Mouse (Mus musculus): ENCODE data around the gene Rai1. TPM values are rescaled to one million over a fixed set of nuclear protein-coding genes. Genes with fewer than 3 reads are reported as not detected.

Rai1 gene
- polyA plus RNA-seq, 1 experiment from 2014 or later = 31.2 TPM

- DNase-seq (ENCODE audit: low spot score) (no peak), ATAC-seq (replicated peaks; ENCODE audit: low FRiP score, low TSS enrichment, low read depth) (no peak)
Observed at GRCm38 (mm10) chr11:60224676-60225075, 119.9 kb downstream of the Rai1 start.

GRCm38 (mm10) chr11:60225874-60226273 is 121.1 kb downstream of the Rai1 start:
- Histone ChIP-seq H3K9me3 (ENCODE audit: control insufficient read depth, low read length) (no peaks in the 10 kb centered on the region), H3K9ac (ENCODE audit: low read length) (no peak overlapping the region), H3K4me3 (ENCODE audit: low read depth, low read length) (no peak overlapping the region), H3K36me3 (ENCODE audit: control insufficient read depth, insufficient read depth, low read length) (0 out of 2 replicates have a peak, but pooled peaks cover 4% of the 10 kb centered on the region), H3K27me3 (replicated peaks; ENCODE audit: control insufficient read depth, insufficient read depth, low read length) (no peaks in the 10 kb centered on the region), H3K27ac (ENCODE audit: low read depth) (no peak overlapping the region), H3K4me1 (replicated peaks; ENCODE audit: control insufficient read depth, insufficient read depth, low read length) (peaks cover 9% of the 10 kb centered on the region; the same call in 1 of the 2 replicates), H3K4me2 (ENCODE audit: low read length) (no peak overlapping the region)
- ATAC-seq (replicated peaks; ENCODE audit: low FRiP score, low TSS enrichment, low read depth) (no peak), DNase-seq (ENCODE audit: low spot score) (no peak)
- 72% methylated on average over 1 of the region's 1 CpGs for WGBS

More at GRCm38 (mm10) chr11:60224676-60225075, 119.9 kb downstream of the Rai1 start:
- Histone ChIP-seq H3K4me2 (ENCODE audit: low read length) (no peak overlapping the region), H3K4me3 (ENCODE audit: low read depth, low read length) (no peak overlapping the region), H3K27me3 (replicated peaks; ENCODE audit: control insufficient read depth, insufficient read depth, low read length) (no peaks in the 10 kb centered on the region), H3K9ac (ENCODE audit: low read length) (no peak overlapping the region), H3K4me1 (replicated peaks; ENCODE audit: control insufficient read depth, insufficient read depth, low read length) (peaks cover 14% of the 10 kb centered on the region), H3K27ac (ENCODE audit: low read depth) (no peak overlapping the region), H3K9me3 (ENCODE audit: control insufficient read depth, low read length) (no peaks in the 10 kb centered on the region), H3K36me3 (ENCODE audit: control insufficient read depth, insufficient read depth, low read length) (0 out of 2 replicates have a peak, but pooled peaks cover 4% of the 10 kb centered on the region)
- 59% methylated on average over 4 of the region's 4 CpGs for whole genome bisulfite sequencing

- Histone ChIP-seq H3K4me3 (ENCODE audit: low read depth, low read length) (no peak overlapping the region), H3K27me3 (replicated peaks; ENCODE audit: control insufficient read depth, insufficient read depth, low read length) (no peaks in the 10 kb centered on the region), H3K9ac (ENCODE audit: low read length) (no peak overlapping the region), H3K4me2 (ENCODE audit: low read length) (no peak overlapping the region), H3K27ac (ENCODE audit: low read depth) (no peak overlapping the region), H3K4me1 (replicated peaks; ENCODE audit: control insufficient read depth, insufficient read depth, low read length) (peaks cover 7% of the 10 kb centered on the region; the same call in 1 of the 2 replicates), H3K36me3 (ENCODE audit: control insufficient read depth, insufficient read depth, low read length) (0 out of 2 replicates have a peak, but pooled peaks cover 4% of the 10 kb centered on the region), H3K9me3 (ENCODE audit: control insufficient read depth, low read length) (no peaks in the 10 kb centered on the region)
- ATAC-seq (replicated peaks; ENCODE audit: low FRiP score, low TSS enrichment, low read depth) (no peak), DNase-seq (ENCODE audit: low spot score) (no peak)
- 42% methylated on average over 3 of the region's 3 CpGs for WGBS
Observed at GRCm38 (mm10) chr11:60228525-60228924, 123.7 kb downstream of the Rai1 start.

GRCm38 (mm10) chr11:60229821-60230220 is 125.0 kb downstream of the Rai1 start:
- Histone ChIP-seq H3K9ac (ENCODE audit: low read length) (no peak overlapping the region), H3K4me1 (replicated peaks; ENCODE audit: control insufficient read depth, insufficient read depth, low read length) (peaks cover 7% of the 10 kb centered on the region; the same call in 1 of the 2 replicates), H3K27ac (ENCODE audit: low read depth) (no peak overlapping the region), H3K27me3 (replicated peaks; ENCODE audit: control insufficient read depth, insufficient read depth, low read length) (no peaks in the 10 kb centered on the region), H3K36me3 (ENCODE audit: control insufficient read depth, insufficient read depth, low read length) (0 out of 2 replicates have a peak, but pooled peaks cover 4% of the 10 kb centered on the region), H3K9me3 (ENCODE audit: control insufficient read depth, low read length) (no peaks in the 10 kb centered on the region), H3K4me2 (ENCODE audit: low read length) (no peak overlapping the region; the same call in 1 of the 2 replicates), H3K4me3 (ENCODE audit: low read depth, low read length) (no peak overlapping the region)
- ATAC-seq (replicated peaks; ENCODE audit: low FRiP score, low TSS enrichment, low read depth) (peak; percentile 63), DNase-seq (ENCODE audit: low spot score) (no peak)
- 55% methylated on average over 13 of the region's 13 CpGs for WGBS

GRCm38 (mm10) chr11:60230512-60230911 is 125.7 kb downstream of the Rai1 start:
- 84% methylated on average over 7 of the region's 7 CpGs for WGBS
- H3K36me3 ChIP-seq (ENCODE audit: control insufficient read depth, insufficient read depth, low read length) = 0 out of 2 replicates have a peak, but pooled peaks cover 4% of the 10 kb centered on the region
- 0 out of 2 replicates have a peak overlapping the region, but pooled peaks have one; percentile 7 for H3K9ac ChIP-seq (ENCODE audit: low read length)
- DNase-seq (ENCODE audit: low spot score) (no peak), ATAC-seq (replicated peaks; ENCODE audit: low FRiP score, low TSS enrichment, low read depth) (no peak)
- no peaks in the 10 kb centered on the region for H3K9me3 ChIP-seq (ENCODE audit: control insufficient read depth, low read length)
- H3K4me2 ChIP-seq (ENCODE audit: low read length) = no peak overlapping the region
- H3K4me3 ChIP-seq (ENCODE audit: low read depth, low read length) = no peak overlapping the region
- H3K4me1 ChIP-seq (replicated peaks; ENCODE audit: control insufficient read depth, insufficient read depth, low read length) = peaks cover 7% of the 10 kb centered on the region; the same call in 1 of the 2 replicates
- 0 out of 2 replicates have a peak overlapping the region, but pooled peaks have one; percentile 22 for H3K27ac ChIP-seq (ENCODE audit: low read depth)
- H3K27me3 ChIP-seq (replicated peaks; ENCODE audit: control insufficient read depth, insufficient read depth, low read length) = no peaks in the 10 kb centered on the region

- no peak for ATAC-seq (replicated peaks; ENCODE audit: low FRiP score, low TSS enrichment, low read depth)
- DNase-seq (ENCODE audit: low spot score) = no peak
- Histone ChIP-seq H3K4me3 (ENCODE audit: low read depth, low read length) (no peak overlapping the region), H3K4me1 (replicated peaks; ENCODE audit: control insufficient read depth, insufficient read depth, low read length) (peaks cover 7% of the 10 kb centered on the region; the same call in 1 of the 2 replicates), H3K36me3 (ENCODE audit: control insufficient read depth, insufficient read depth, low read length) (0 out of 2 replicates have a peak, but pooled peaks cover 4% of the 10 kb centered on the region), H3K27ac (ENCODE audit: low read depth) (no peak overlapping the region), H3K27me3 (replicated peaks; ENCODE audit: control insufficient read depth, insufficient read depth, low read length) (no peaks in the 10 kb centered on the region), H3K9ac (ENCODE audit: low read length) (no peak overlapping the region), H3K9me3 (ENCODE audit: control insufficient read depth, low read length) (no peaks in the 10 kb centered on the region), H3K4me2 (ENCODE audit: low read length) (no peak overlapping the region)
- WGBS = 81% methylated on average over 3 of the region's 3 CpGs
Observed at GRCm38 (mm10) chr11:60231326-60231725, 126.5 kb downstream of the Rai1 start.

GRCm38 (mm10) chr11:60231951-60232350 is 127.1 kb downstream of the Rai1 start:
- ATAC-seq (replicated peaks; ENCODE audit: low FRiP score, low TSS enrichment, low read depth) (no peak), DNase-seq (ENCODE audit: low spot score) (no peak)
- 0 out of 2 replicates have a peak, but pooled peaks cover 4% of the 10 kb centered on the region for H3K36me3 ChIP-seq (ENCODE audit: control insufficient read depth, insufficient read depth, low read length)
- H3K4me2 ChIP-seq (ENCODE audit: low read length) = no peak overlapping the region
- H3K9me3 ChIP-seq (ENCODE audit: control insufficient read depth, low read length) = no peaks in the 10 kb centered on the region
- no peak overlapping the region for H3K9ac ChIP-seq (ENCODE audit: low read length)
- no peak overlapping the region for H3K4me3 ChIP-seq (ENCODE audit: low read depth, low read length)
- peaks cover 7% of the 10 kb centered on the region; the same call in 1 of the 2 replicates for H3K4me1 ChIP-seq (replicated peaks; ENCODE audit: control insufficient read depth, insufficient read depth, low read length)
- 45% methylated on average over 4 of the region's 4 CpGs for WGBS
- H3K27me3 ChIP-seq (replicated peaks; ENCODE audit: control insufficient read depth, insufficient read depth, low read length) = no peaks in the 10 kb centered on the region
- no peak overlapping the region for H3K27ac ChIP-seq (ENCODE audit: low read depth)

- Histone ChIP-seq H3K4me1 (replicated peaks; ENCODE audit: control insufficient read depth, insufficient read depth, low read length) (peaks cover 7% of the 10 kb centered on the region; the same call in 1 of the 2 replicates), H3K4me3 (ENCODE audit: low read depth, low read length) (no peak overlapping the region), H3K9ac (ENCODE audit: low read length) (no peak overlapping the region), H3K27me3 (replicated peaks; ENCODE audit: control insufficient read depth, insufficient read depth, low read length) (no peaks in the 10 kb centered on the region), H3K4me2 (ENCODE audit: low read length) (no peak overlapping the region), H3K27ac (ENCODE audit: low read depth) (no peak overlapping the region), H3K36me3 (ENCODE audit: control insufficient read depth, insufficient read depth, low read length) (0 out of 2 replicates have a peak, but pooled peaks cover 4% of the 10 kb centered on the region), H3K9me3 (ENCODE audit: control insufficient read depth, low read length) (no peaks in the 10 kb centered on the region)
- DNase-seq (ENCODE audit: low spot score) (no peak), ATAC-seq (replicated peaks; ENCODE audit: low FRiP score, low TSS enrichment, low read depth) (no peak)
- 79% methylated on average over 14 of the region's 14 CpGs for WGBS
Observed at GRCm38 (mm10) chr11:60232441-60233058, 127.7 kb downstream of the Rai1 start.

All from intestine, embryonic 14.5 days (tissue).